Mouse (Mus musculus) fat pad, adult 2 months (tissue): ENCODE data around the gene Mtmr14.

Source experiments
- DNase-seq: peaks from one replicate; pipeline ENCODE4 v3.0.0-alpha.2; 2011; ENCODE audit warnings: low read depth, low spot score; ENCODE audit errors: extremely low read depth

Gene Mtmr14

DNA sequence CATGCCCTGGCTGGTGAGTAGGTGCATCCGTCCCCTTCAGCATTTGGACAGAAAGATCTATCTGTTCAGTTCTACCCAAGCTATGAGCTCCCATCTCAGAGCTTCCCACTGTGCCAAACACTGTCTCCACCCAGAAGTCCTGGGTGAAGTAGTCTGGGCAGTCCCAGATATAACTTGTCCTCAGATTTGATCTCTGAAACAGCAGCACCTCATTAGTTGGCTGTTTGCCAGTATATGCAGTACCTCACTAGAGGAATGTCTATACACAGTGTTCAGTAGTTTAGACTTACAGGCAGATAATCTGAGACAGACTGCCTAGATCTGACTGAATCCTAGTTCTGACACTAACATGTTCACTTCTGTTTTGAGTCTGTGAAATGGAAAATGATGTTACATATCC is 91.8 kb downstream of the Mtmr14 start:
- DNase-seq = no peak

DNA sequence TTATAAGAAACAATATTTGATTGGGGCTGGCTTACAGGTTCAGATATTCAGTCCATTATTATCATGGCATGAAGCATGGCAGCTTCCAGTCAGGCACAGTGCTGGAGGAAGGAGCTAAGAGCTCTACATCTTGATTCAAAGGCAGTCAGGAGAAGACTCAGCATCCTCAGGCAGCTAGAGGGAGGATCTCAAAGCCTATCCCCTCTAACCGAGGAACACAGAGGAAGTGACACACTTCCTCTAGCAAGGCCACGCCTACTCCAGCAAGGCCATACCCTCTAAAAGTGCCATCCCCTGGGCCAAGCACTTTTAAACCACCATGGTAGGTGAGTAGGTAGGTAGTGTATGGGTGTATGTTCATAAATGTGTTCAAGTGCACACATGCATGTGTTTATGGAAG is 92.9 kb downstream of the Mtmr14 start:
- no peak for DNase-seq
